Mouse (Mus musculus): ENCODE measurements at regions not wholly inside any gene's neighbourhood (a gene's known extent, or its start where the extent isn't known, plus 50 kb on each side); places are given as distances from the start of the nearest gene placed in this dataset.
A peak's percentile ranks its signal among the peaks of the same experiment; 100 is the strongest.

DNA sequence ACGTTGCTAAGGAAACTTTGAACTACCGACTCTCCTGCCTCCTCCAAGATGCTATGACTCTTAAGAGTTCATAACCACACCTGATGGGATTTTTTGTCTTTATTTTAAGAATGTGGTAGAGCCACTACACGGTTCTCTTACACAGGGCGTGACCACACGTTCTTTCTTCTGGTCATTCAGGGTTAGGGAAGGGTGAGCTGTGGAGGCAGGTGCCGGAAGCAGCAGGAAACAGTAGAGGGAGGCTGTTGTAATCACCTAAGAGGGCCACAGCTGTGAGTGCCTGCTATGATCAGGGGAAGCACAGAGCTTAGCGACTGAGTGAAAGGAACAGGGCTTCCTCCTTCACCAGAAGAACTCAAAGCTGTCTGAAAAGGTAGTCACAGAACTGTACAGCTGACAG, 50.6 kb upstream of the Larp1 start:
- no peak for DNase-seq

DNA sequence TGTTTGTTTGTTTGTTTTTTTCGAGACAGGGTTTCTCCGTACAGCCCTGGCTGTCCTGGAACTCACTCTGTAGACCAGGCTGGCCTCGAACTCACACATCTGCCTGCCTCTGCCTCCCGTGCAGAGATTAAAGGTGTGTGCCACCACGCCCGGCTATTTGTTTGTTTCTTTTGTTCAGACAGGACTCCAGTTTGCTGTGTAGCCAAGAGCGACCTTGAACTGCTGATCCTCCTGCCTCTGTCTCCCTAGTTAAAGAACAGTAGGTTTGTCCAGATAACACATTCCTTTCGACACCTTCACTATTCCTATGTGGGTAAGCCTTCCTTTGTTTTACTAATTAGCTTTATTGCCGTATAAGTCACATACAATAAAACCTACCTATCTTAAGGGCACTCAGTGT, 52.0 kb upstream of the Larp1 start:
- DNase-seq: no peak

DNA sequence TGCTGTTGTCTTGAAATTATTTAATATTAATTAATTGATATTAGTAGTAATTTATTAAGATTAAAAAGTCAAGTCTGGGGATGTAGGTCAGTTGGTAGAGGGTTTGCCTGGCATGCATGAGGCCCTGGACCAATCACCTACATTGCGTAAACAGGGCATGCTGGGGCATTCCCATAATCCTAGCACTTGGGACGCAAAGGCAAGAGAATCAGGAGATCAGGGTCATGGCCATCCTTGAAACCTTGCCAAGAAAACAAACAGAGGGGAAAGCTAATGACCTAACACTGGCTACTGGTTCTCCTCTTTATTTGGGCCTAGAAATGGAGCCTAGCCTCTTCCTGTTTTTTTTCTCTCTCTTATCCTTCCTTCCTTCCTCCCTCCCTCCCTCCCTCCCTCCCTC, 52.8 kb upstream of the Larp1 start:
- DNase-seq: peak; percentile 77

DNA sequence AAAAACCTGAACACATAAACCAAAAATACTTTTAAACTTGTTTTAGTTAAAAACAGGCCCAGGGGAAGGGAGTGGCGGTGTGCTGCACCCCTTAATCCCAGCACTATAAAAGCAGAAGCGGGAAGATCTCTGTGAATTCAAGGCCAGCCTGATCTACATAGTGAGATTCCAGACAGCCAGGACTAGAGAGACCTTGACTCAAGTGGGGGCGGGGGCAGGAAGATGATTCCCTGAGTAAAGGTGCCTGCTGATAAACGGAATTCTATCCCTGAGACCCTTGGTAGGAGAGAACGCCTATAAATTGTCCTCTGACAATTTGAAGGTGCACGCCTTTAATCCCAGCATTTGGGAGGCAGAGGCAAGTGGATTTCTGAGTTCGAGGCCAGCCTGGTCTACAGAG, 53.4 kb upstream of the Larp1 start:
- DNase-seq: no peak

DNA sequence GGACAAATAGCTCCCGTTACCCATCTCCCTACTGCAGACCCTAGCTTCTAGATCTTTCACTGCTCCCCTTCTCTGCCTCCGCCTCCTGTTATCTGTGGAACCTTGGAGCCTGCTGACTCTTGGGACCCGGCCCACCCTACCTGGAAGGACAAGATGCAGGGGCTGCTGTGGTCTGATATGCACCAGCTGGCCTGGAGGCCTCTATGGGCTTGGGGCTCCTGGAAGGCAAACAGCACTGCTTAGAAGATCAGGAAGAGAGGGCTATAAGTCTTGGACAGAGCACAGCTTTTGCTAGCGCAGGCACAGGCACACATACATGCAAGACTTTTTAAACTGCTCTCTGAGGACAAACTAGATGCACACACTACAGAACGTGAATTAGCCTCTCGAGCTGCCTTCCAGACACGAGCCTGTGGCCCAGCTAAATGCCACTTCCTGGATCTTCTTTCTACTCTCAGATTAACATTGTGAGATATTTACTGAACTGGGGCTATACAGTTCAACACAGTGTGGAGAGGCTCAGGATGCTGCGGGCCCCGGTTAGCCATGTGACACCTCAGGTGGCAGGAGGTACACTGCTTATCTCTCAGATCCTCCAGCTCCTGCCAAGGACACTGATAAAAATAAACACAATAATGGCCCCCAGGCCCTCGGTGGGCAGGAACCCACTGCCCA, 54.2 kb upstream of the Larp1 start:
- DNase-seq: no peak

DNA sequence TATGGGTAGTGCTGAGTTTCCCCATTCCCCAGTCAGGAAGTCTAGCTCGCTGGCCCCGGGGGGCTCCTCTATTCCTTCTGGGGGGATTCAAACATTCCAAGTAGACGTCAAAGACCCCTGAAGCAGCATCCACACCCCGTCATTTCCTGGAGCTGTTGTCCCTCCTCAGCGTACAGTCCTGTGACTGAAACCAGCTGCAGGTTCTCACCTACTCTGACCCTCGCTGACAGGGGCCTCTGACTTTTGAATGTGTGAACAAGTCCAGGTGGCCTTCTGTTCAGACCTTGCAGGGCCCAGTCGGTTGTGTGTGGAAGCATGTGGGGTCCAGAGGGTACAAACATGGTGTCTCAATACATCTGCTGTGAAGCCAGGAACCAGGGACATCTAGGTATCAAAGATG, 55.2 kb upstream of the Larp1 start:
- no peak for DNase-seq

DNA sequence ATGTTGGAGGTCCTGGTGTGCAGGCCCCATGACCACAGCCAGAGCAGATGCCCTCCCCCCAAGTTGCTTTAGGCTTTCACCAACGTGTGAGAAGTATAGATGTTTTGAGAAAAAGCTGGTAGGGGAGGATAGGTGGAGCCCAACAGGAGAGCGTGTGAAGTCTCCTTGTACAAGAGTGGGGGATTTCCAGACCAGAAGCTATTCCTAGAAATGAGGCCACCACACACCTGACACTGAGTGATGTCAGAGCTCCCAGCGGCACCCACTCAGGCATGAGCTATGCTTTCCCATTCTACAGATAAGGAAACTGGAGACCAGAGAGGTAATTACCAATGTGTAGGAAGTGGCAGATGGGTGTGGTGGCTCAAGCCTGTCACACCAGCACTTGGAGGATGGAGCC, 56.2 kb upstream of the Larp1 start:
- DNase-seq: no peak

DNA sequence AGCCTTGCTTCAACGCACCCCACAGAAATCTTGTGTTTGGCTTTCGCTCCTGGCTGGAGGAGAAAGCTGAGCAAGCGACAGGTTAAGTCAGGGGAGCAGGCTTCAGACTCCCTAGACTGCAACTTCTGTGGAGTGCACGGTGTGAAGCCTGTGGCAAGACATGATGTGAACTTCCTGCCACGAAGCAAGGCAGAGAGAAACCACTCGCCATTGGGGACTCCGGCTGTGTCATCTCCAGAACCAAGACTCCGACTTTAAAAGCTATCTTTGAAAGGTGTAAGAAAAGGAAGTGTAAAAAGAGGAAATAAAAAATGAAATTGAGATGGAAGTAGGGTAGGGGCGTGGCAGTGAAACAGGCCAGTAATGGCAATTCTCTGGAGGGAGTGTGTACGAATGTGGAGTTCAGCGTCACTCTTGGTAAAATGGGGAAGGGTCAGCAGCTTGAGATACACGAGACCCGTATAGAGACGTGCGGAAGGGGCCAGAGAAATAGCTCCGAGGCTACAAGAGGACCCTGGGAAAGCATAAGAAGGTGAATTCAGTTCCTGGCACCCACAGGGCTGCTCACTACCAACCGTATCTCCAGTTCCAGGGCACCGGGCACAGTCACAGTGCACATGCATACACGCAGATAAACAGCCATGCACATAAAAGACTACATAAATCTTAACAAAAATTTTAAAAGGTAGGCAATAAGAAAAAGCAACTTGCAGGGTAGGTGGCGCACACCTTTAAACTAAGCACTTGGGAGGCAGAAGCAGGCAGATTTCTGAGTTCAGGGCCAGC, 57.1 kb upstream of the Larp1 start:
- DNase-seq: no peak

DNA sequence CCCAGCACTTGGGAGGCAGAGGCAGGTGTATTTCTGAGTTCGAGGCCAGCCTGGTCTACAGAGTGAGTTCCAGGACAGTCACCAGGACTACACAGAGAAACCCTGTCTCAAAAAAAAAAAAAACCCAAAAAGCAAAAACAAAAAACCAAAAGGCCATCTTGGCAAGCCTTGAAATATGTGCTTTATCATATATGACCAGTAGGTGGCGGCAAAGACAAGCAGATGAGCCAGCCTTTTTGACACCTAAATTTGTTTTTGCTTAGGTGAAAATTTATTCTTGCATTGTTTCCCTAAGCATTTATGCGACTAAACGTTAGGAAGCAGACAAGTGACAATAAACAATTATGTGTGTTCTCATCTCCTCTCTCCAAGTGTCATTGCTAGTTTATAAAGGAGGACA, 57.9 kb upstream of the Larp1 start:
- no peak for DNase-seq

DNA sequence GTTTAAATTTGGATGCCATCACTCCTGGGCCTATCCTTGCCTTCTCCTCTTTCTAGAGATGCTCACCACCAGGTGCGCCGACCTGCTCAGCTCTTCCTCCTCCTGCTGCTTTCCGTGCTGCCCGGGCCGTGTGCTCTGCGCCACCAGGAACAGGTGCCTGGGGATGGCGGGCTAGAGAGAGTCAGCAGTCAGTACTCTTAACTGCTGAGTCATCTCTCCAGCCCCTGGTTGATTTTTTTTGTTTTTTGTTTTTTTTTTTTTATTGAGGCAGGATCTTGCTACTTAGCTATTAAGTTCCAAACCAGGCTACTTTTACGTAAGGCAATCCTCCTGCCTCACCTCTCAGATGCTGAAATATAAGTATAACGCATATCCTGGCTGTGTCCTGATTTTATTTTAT, 59.8 kb upstream of the Larp1 start:
- DNase-seq: no peak

DNA sequence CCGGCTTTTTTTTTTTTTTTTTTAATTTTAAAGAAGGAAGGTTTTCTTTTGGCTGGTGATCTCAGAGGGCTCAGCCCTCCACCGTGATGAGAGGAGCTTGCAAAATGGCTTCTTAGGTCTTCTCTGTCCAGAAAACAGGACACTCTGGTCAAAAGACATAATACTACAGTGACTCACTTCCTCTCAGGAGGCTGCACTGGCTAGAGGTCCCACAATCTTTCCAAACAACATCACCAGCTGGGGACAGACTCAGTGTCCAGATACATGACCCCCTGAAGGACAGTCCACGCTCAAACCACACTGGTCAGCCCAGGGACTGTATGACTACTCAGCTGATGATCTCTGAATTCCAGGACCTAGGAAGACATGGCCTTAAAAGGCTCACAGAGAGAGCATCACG, 61.5 kb upstream of the Larp1 start:
- DNase-seq: no peak

DNA sequence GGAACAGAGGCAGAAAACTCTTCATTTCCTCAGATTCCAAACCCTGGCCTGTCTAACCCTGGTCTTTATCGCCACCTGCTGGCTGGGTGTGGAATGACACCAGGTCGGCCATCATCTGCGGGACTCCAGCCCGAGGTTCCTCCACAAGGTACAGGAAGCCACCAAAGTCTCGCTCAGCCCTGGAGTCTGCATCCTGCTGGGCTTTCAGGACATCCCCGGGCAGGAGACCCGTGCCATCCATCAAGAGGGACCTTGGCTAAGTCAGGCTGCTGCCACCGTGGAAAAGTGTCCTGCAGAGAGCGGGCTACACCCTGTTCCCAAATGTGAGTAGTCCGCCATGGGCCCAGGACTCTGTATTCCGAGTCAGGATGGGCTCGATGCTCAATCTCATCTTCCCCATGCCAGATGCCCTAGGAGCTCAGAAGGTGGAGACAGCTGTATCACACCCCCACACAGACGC, 74.4 kb upstream of the Larp1 start:
- DNase-seq: peak; percentile 86

DNA sequence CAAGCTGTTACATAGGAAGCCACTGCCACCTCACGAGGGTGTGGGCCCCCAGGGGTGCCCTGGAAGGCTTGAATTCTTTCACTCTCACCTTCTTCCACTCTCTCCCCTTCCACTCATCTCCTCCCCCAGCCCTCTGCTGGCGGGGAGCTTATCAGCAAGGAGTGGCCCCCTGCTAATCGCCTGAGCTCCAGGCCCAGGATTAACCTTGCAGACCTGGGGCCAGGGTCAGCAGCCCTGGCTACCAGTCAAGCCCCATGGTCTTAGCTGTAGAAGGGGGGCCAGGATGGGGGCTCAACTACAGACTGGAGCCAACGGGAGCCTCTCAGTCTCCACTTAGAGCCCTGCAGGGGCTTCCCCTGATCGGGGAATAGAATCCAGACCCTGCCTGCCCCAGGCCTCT, 75.8 kb upstream of the Larp1 start:
- no peak for DNase-seq

DNA sequence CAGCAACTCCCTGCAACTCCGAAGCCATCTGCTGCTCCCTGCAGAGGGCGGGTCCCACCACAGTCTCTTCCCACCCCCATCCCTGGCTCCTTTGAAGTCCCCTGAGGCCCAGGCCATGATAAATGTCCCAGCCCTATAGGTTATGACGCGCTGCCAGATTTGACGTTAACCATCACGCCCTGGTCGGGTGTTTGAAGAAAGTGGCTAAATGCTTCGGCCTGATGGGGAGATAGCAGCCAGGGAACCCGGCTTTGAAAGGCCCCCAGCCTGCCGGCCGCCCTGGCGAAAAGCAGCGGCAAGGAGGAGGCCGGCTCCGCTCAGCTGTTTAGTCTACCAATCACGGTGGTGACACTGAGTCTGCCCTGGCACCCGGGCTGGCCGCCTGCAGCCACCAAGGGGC, 79.4 kb upstream of the Larp1 start:
- no peak for DNase-seq

DNA sequence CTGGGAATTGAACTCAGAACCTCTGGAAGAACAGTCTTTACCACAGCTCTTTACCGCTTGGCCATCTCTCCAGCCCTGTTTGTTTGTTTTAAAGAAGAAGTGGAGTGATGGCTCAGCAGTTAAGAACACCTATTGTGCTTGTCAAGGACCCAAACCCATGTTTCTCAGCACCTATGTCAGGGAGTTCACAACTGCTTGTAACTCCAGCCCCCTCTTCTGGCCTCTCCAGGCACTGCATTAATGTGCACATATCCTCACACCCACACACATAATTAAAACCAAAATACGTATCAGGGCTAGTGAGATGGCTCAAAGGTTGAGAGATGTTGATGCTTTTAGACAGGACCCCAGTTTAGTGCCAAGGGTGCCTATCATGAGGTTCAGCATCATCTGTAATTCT, 87.6 kb upstream of the Hand1 start:
- no peak for DNase-seq

DNA sequence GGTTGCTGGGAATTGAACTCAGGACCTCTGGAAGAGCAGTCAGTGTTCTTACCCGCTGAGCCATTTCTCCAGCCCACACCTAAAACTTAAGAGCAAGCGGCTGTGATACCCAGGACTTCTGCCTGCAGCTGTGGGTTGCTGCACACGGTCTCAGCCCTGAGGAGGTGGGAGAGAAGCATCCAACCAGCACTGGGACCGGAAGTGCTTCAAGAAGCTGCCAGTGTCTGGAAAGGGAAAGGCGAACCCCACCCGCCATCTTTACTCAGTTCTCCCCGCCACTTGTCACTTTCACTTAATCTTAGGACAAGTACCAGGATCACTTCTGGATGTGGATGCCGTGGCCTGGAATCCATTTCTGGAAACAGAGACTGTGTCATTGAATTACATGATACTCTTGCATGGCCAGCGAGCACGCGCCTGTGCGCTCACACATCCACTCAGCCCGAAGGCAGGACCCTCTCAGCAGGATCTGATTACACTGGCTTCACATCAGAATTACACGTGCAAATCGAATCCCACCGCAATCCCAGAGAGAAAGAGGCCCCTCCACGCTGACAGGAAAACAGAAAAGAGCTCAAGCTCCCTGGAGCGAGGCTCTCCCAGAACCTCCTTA, 85.9 kb upstream of the Hand1 start:
- DNase-seq: no peak

DNA sequence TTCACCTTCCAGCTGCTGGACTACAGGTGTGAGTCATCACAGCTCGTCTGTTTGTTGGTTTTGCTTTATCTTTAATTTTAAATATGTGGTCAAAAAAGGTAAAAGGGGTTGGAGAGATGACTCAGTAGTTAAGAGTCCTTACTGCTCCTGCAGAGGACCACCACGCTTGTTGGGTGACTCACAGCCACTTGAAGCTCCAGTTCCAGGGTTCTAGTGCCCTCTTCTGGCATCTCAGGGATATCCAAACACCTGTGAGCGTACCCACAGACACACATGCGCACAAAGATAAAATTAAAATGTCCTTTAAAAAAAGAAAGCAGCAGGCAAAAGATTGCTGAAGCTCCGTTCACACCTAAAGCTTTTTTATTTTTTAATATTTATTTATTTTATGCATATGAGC, 85.4 kb upstream of the Hand1 start:
- no peak for DNase-seq

DNA sequence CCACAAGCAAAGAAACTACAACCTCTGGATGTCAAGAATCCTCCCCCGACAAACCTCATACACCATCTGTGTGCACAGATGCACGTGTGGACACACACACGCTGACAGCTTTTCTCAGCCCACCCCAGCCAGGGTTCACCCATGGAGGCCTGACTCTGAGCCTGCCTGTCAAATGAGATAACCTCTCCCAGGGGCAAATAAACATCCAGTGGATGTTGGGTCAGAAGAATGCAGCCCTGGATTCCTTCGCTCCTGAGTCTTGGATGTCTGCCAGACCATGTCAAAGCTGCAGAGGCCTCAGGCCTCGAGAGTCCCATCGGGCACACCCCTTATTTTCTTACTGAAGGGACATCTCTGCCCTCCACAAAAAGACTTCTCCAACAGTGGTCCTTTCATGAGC, 83.4 kb upstream of the Hand1 start:
- DNase-seq: no peak

DNA sequence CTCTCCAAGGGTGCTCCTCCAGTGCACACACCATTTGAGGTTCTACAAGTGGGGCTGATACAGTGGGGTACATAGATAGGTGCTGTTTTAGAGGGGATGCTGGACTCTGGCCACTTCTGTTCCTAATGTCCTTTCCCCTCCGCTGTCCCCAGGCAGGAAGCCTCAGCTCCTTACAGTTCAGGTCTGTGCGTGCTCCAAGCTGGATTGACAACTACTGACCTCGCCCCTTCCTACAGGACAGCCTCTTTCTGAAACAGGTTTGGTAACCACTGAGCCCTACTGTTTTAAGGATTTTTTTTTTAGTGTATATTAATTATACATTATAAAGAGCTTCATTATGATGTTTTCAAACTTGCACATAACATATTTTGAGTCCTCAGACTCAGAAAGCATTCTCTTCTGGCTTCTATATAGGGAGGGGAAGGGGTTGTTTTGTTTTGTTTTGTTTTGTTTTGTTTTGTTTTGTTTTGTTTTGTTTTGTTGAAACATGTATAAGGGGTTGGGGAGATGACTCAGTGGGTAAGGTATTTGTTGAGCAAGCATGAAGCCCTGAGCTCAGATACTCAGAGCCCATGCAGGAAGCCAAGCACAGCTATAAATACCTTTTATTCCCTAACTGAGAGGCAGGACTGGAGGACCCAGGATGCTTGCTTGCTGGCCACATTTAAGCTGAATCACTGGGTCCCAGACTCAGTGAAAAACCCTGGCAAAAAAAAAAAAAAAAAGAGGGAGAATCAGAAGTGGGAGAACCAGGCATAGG, 81.4 kb upstream of the Hand1 start:
- no peak for DNase-seq

DNA sequence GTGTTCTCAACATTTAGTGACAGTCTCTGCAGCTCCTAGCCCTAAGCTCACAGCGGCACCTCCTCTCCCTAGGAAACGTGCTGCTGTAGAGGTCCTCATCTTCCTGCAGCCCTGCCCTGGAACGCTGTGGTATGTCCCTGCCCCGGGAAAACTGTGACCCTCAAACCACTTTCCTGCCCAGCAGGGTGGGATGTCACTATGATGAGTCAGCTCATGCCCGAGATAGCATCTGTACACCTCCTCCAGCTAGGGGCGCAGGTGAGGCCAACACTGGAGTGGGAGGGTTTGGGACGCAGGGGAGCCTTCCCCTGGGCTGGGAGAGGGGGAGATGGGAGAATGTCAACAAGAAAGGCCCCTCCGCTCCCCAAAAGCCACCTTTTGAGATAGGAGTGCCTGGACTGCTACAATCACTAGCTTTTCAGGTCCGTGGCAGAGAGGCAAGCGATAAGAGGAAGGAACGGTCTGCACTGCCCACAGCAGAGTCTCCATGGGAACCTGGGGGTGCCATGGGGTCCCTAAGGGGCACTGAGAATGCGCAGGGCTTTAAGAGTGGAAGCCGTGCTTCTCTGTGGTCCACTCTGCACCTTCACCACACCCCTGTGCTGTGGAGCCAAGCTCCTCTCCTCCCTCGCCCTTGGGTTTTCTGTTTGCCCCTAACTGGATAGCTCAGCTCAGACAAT, 80.5 kb upstream of the Hand1 start:
- DNase-seq: no peak

DNA sequence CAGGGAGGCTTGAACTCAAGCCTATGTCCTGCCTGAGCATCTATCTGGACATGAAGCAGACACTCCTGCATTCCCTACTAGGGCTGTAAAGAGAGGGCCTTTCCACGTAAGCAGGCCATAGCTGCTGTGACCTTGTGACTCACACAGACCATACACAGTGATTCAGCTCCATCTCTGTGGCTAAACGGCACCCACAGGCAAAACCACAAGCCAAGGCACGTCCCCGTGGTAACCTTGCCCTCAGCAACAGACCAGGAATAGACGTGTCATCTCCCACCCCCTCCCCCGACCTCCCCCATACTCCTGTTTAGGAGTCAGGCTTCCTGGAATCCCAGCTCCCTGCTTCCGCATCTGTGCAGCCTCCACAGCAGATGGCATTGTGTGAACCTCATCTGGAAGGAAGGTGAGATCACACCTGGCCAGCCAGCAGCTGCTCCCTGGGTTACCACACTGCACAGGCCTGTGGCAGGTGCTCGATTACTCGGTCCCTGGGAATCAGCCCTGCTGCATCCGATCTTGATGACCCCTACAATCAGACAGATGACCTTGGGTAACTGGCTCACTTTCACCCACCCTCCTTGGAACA, 79.2 kb upstream of the Hand1 start:
- DNase-seq: peak; percentile 79

DNA sequence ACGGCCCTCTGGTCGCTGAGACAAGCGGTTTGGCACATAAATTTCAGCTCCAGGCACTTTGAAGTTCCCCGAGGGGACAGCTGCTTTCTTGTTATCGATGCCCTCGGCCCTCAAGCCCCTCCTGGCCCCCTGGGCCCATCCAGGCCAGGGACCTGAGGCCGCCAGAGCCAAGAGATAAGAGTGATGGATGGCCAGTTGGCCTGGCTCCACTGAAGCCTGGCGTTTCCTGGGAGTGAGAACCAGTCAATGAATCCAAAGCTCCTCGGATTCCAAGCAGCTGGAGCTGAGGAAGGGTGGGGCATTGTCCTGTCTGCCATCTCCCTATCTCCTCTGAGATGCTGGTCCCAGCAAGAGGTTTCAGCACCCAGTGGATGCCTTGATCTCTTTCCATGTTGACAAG, 71.6 kb upstream of the Hand1 start:
- DNase-seq: peak; percentile 42

All from adrenal gland, adult 2 months (tissue).